Mouse (Mus musculus): ENCODE data around the gene Pgls. TPM values are rescaled to one million over a fixed set of nuclear protein-coding genes. Genes with fewer than 3 reads are reported as not detected.

Gene Pgls
- polyA plus RNA-seq, 1 experiment from 2014 or later = 177 TPM

GRCm38 (mm10) chr8:71594324-71594722 is 2.3 kb downstream of the Pgls start:
- no peak for ATAC-seq

GRCm38 (mm10) chr8:71595862-71596261 is 3.9 kb downstream of the Pgls start:
- H3K27ac ChIP-seq (ENCODE audit: low read length) = no peak overlapping the region
- TF ChIP-seq EP300 (IDR thresholded peaks at IDR 0.05) (no peak), CTCF (IDR thresholded peaks at IDR 0.05) (peak; percentile 100)
- no peaks in the 10 kb centered on the region for H3K27me3 ChIP-seq (replicated peaks; ENCODE audit: insufficient read depth, low read length)
- ATAC-seq (peak; percentile 37), DNase-seq (ENCODE audit: low spot score) (peak; percentile 93)
- H3K4me3 ChIP-seq (ENCODE audit: low read depth, low read length) = no peak overlapping the region
- no peaks in the 10 kb centered on the region for H3K9me3 ChIP-seq (ENCODE audit: low read length)
- no peak overlapping the region for H3K9ac ChIP-seq (replicated peaks; ENCODE audit: low read depth)
- 12% methylated on average over 27 of the region's 27 CpGs for WGBS
- peaks cover 9% of the 10 kb centered on the region; the same call in 1 of the 2 replicates for H3K4me1 ChIP-seq (ENCODE audit: insufficient read depth, low read depth, low read length)
- no peaks in the 10 kb centered on the region for H3K36me3 ChIP-seq (ENCODE audit: insufficient read depth, low read length)
- no peak overlapping the region for H3K4me2 ChIP-seq (replicated peaks; ENCODE audit: low read depth, low read length)

More at GRCm38 (mm10) chr8:71594324-71594722, 2.3 kb downstream of the Pgls start:
- Histone ChIP-seq H3K4me2 (replicated peaks; ENCODE audit: low read depth, low read length) (no peak overlapping the region), H3K9me3 (ENCODE audit: low read length) (no peaks in the 10 kb centered on the region), H3K27ac (ENCODE audit: low read length) (no peak overlapping the region), H3K9ac (replicated peaks; ENCODE audit: low read depth) (no peak overlapping the region), H3K4me1 (ENCODE audit: insufficient read depth, low read depth, low read length) (peaks cover 9% of the 10 kb centered on the region; the same call in 1 of the 2 replicates), H3K4me3 (ENCODE audit: low read depth, low read length) (no peak overlapping the region), H3K27me3 (replicated peaks; ENCODE audit: insufficient read depth, low read length) (no peaks in the 10 kb centered on the region), H3K36me3 (ENCODE audit: insufficient read depth, low read length) (no peaks in the 10 kb centered on the region)
- TF ChIP-seq EP300 (IDR thresholded peaks at IDR 0.05) = no peak
- no peak for TF ChIP-seq CTCF (IDR thresholded peaks at IDR 0.05)
- 90% methylated on average over 4 of the region's 4 CpGs for WGBS
- no peak for DNase-seq (ENCODE audit: low spot score)

- no peak overlapping the region for H3K9ac ChIP-seq (replicated peaks; ENCODE audit: low read depth)
- WGBS = 60% methylated on average over 6 of the region's 6 CpGs
Measured at GRCm38 (mm10) chr8:71596384-71596783, 4.4 kb downstream of the Pgls start.

GRCm38 (mm10) chr8:71596798-71597197 is 4.8 kb downstream of the Pgls start:
- Histone ChIP-seq H3K9ac (replicated peaks; ENCODE audit: low read depth) (no peak overlapping the region), H3K27me3 (replicated peaks; ENCODE audit: insufficient read depth, low read length) (peaks cover 4% of the 10 kb centered on the region; the same call in 1 of the 2 replicates), H3K9me3 (ENCODE audit: low read length) (no peaks in the 10 kb centered on the region), H3K4me2 (replicated peaks; ENCODE audit: low read depth, low read length) (no peak overlapping the region), H3K36me3 (ENCODE audit: insufficient read depth, low read length) (no peaks in the 10 kb centered on the region), H3K4me3 (ENCODE audit: low read depth, low read length) (no peak overlapping the region), H3K4me1 (ENCODE audit: insufficient read depth, low read depth, low read length) (peaks cover 4% of the 10 kb centered on the region; the same call in 1 of the 2 replicates), H3K27ac (ENCODE audit: low read length) (no peak overlapping the region)
- DNase-seq (ENCODE audit: low spot score) (no peak), ATAC-seq (no peak)
- TF ChIP-seq EP300 (IDR thresholded peaks at IDR 0.05) = no peak
- WGBS = 69% methylated on average over 4 of the region's 4 CpGs

More at GRCm38 (mm10) chr8:71596384-71596783, 4.4 kb downstream of the Pgls start:
- no peak overlapping the region for H3K4me3 ChIP-seq (ENCODE audit: low read depth, low read length)
- no peaks in the 10 kb centered on the region for H3K9me3 ChIP-seq (ENCODE audit: low read length)
- peaks cover under 1% of the 10 kb centered on the region; the same call in 1 of the 2 replicates for H3K27me3 ChIP-seq (replicated peaks; ENCODE audit: insufficient read depth, low read length)
- TF ChIP-seq EP300 (IDR thresholded peaks at IDR 0.05) (no peak), CTCF (IDR thresholded peaks at IDR 0.05) (no peak)
- peaks cover 5% of the 10 kb centered on the region; the same call in 1 of the 2 replicates for H3K4me1 ChIP-seq (ENCODE audit: insufficient read depth, low read depth, low read length)
- DNase-seq (ENCODE audit: low spot score) (no peak), ATAC-seq (no peak)
- no peaks in the 10 kb centered on the region for H3K36me3 ChIP-seq (ENCODE audit: insufficient read depth, low read length)
- no peak overlapping the region for H3K4me2 ChIP-seq (replicated peaks; ENCODE audit: low read depth, low read length)
- H3K27ac ChIP-seq (ENCODE audit: low read length) = no peak overlapping the region

GRCm38 (mm10) chr8:71597451-71597850 is 5.5 kb downstream of the Pgls start, which contains the start of gene Fam129c:
TSS of gene Fam129c (plus strand) at chr8:71597648.
- Histone ChIP-seq H3K4me1 (ENCODE audit: insufficient read depth, low read depth, low read length) (peaks cover 6% of the 10 kb centered on the region; the same call in 1 of the 2 replicates), H3K4me2 (replicated peaks; ENCODE audit: low read depth, low read length) (no peak within 1 kb of the TSS), H3K36me3 (ENCODE audit: insufficient read depth, low read length) (no peaks in the 10 kb centered on the region), H3K27ac (ENCODE audit: low read length) (no peak within 1 kb of the TSS), H3K9ac (replicated peaks; ENCODE audit: low read depth) (no peak within 1 kb of the TSS), H3K4me3 (ENCODE audit: low read depth, low read length) (no peak within 1 kb of the TSS), H3K9me3 (ENCODE audit: low read length) (no peaks in the 10 kb centered on the region), H3K27me3 (replicated peaks; ENCODE audit: insufficient read depth, low read length) (peaks cover 9% of the 10 kb centered on the region; the same call in 1 of the 2 replicates)
- no peak for TF ChIP-seq EP300 (IDR thresholded peaks at IDR 0.05)
- DNase-seq (ENCODE audit: low spot score) (no peak), ATAC-seq (no peak)
- 87% methylated on average over 3 of the region's 3 CpGs for WGBS

- Histone ChIP-seq H3K27ac (ENCODE audit: low read length) (no peak overlapping the region), H3K36me3 (ENCODE audit: insufficient read depth, low read length) (no peaks in the 10 kb centered on the region), H3K4me2 (replicated peaks; ENCODE audit: low read depth, low read length) (no peak overlapping the region), H3K27me3 (replicated peaks; ENCODE audit: insufficient read depth, low read length) (peaks cover 14% of the 10 kb centered on the region; the same call in 1 of the 2 replicates), H3K4me3 (ENCODE audit: low read depth, low read length) (no peak overlapping the region), H3K9ac (replicated peaks; ENCODE audit: low read depth) (no peak overlapping the region), H3K9me3 (ENCODE audit: low read length) (no peaks in the 10 kb centered on the region), H3K4me1 (ENCODE audit: insufficient read depth, low read depth, low read length) (peaks cover 5% of the 10 kb centered on the region; the same call in 1 of the 2 replicates)
- DNase-seq (ENCODE audit: low spot score) = no peak
- ATAC-seq = no peak
- no peak for TF ChIP-seq CTCF (IDR thresholded peaks at IDR 0.05)
- TF ChIP-seq EP300 (IDR thresholded peaks at IDR 0.05) = no peak
Measured at GRCm38 (mm10) chr8:71598375-71598774, 6.4 kb downstream of the Pgls start.
